In the genomic region with DNA sequence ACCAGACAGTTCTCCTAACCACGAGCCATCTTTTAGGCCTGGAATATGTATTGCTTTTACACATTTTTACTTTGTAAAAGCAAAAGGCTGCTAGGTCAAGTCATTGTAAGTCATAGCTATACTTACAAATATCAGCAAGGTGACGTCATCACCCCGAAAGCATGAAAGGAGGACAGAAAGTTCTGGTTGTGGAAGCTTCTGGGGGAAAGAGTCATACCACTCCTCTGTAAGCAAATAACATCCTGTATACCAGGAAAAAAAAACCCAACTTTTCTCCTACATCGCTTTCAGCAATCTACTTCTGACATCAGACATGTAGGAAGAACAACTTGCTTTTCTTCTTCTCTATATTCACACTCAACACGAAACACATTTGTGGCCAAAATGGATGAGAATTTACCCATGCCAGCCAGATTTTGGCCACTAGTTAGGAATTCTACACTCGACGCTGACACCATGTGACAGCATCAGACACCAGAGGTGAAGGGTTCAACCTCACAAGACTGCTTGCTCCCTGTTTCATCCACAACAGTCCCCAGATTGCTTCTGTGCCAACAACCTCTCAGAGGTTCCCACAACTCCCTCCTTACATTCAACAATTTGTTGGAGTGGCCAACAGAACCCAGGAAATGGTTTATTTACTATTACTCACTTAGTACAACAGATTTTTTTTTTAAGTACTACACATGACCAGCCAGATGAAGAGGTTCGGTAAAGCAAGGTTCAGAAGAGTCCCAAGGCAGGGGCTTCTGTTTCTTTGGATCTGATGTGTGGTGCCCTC, we compare ENCODE assay signal across 37 mouse cellular contexts. TPM values are rescaled to one million over a fixed set of nuclear protein-coding genes. Genes with fewer than 3 reads are reported as not detected.
DNase-seq lines count a peak whose midpoint lies in the region; ATAC-seq lines count a peak whose summit lies in the region.
"Had no signal": no experiment of that assay in that cellular context is flagged by ENCODE, and none has a peak within 500 bp of the region (broad histone marks: within the 10 kb centered on the region; RNA-seq: fewer than 3 reads in every experiment).

No protein-coding gene starts in this region.

- H3K27me3 ChIP-seq in hindbrain, embryonic 11.5 days (ENCODE audit: control insufficient read depth, insufficient read depth, low read length): no peaks in the 10 kb centered on the region
- H3K27me3 ChIP-seq: embryonic facial prominence, embryonic 15.5 days; heart, embryonic 13.5 days; lung, embryonic 15.5 days; midbrain, embryonic 12.5 days; neural tube, embryonic 13.5 days had no signal

- DNase-seq in lung, adult 18-20 months: peak; percentile 27 to 64
- no peak for DNase-seq in lung, postnatal 25 days (ENCODE audit: low spot score)
- peak; percentile 53 for DNase-seq in 3T3-L1 (ENCODE audit: low read depth, low spot score)
- peak; percentile 88 for DNase-seq in induced T-regulatory cell, adult 2 months (ENCODE audit: low read depth)
- no peak for DNase-seq in hindbrain, embryonic 11.5 days (ENCODE audit: low spot score)
- DNase-seq in heart, adult 8-10 months (ENCODE audit: low spot score): no peak
- DNase-seq: adrenal gland, adult 2 months; adrenal gland, postnatal 36 days; cerebellum, adult 8-10 months; cerebellum, postnatal 25 days; gastrocnemius, postnatal 25 days; heart, adult 2 months; heart, postnatal 10 days; kidney, postnatal 4 days; layer of hippocampus, postnatal 36 days; left cerebral cortex, postnatal 4 days; right cerebral cortex, postnatal 4 days; thymus, adult 18-20 months; thymus, postnatal 36 days had no signal

- H3K4me2 ChIP-seq in hindbrain, embryonic 11.5 days (replicated peaks; ENCODE audit: low read depth, low read length): no peak overlapping the region
- H3K4me2 ChIP-seq: embryonic facial prominence, embryonic 15.5 days; heart, embryonic 13.5 days; lung, embryonic 15.5 days; midbrain, embryonic 12.5 days; neural tube, embryonic 13.5 days had no signal

- H3K9ac ChIP-seq in hindbrain, embryonic 11.5 days (ENCODE audit: low read depth, low read length): no peak overlapping the region
- H3K9ac ChIP-seq: embryonic facial prominence, embryonic 15.5 days; heart, embryonic 13.5 days; liver, embryonic 14.5 days; lung, embryonic 15.5 days; midbrain, embryonic 12.5 days; neural tube, embryonic 13.5 days had no signal

- no peaks in the 10 kb centered on the region for H3K9me3 ChIP-seq in hindbrain, embryonic 11.5 days (ENCODE audit: control insufficient read depth, low read length)
- H3K9me3 ChIP-seq: embryonic facial prominence, embryonic 10.5 days; embryonic facial prominence, embryonic 15.5 days; heart, embryonic 13.5 days; lung, embryonic 15.5 days; midbrain, embryonic 12.5 days; neural tube, embryonic 13.5 days had no signal

- H3K4me1 ChIP-seq in hindbrain, embryonic 11.5 days (replicated peaks; ENCODE audit: control insufficient read depth, insufficient read depth, low read length): no peaks in the 10 kb centered on the region

- no peak overlapping the region for H3K4me3 ChIP-seq in hindbrain, embryonic 11.5 days (ENCODE audit: low read depth, low read length)
- H3K4me3 ChIP-seq: embryonic facial prominence, embryonic 10.5 days; embryonic facial prominence, embryonic 15.5 days; heart, adult 2 months; heart, embryonic 13.5 days; lung, embryonic 15.5 days; midbrain, embryonic 12.5 days; myocyte; neural tube, embryonic 13.5 days had no signal

- WGBS in hindbrain, embryonic 11.5 days: 91% methylated on average over 8 of the region's 8 CpGs

- H3K27ac ChIP-seq in hindbrain, embryonic 11.5 days (ENCODE audit: low read depth, low read length): no peak overlapping the region
- H3K27ac ChIP-seq: embryonic facial prominence, embryonic 10.5 days; embryonic facial prominence, embryonic 15.5 days; heart, adult 2 months; heart, embryonic 13.5 days; kidney, postnatal 0 days; liver, embryonic 14.5 days; lung, embryonic 15.5 days; midbrain, embryonic 12.5 days; neural tube, embryonic 13.5 days; stomach, postnatal 0 days had no signal

- peak; percentile 89 for ATAC-seq in CD4-positive, CD25-positive, alpha-beta regulatory T cell, adult 4 months
- ATAC-seq in hindbrain, embryonic 11.5 days (ENCODE audit: low FRiP score): no peak
- ATAC-seq: forebrain, embryonic 14.5 days; hindbrain, embryonic 16.5 days; intestine, embryonic 16.5 days had no signal

- H3K36me3 ChIP-seq in hindbrain, embryonic 11.5 days (ENCODE audit: control insufficient read depth, insufficient read depth, low read length): no peaks in the 10 kb centered on the region
- H3K36me3 ChIP-seq: embryonic facial prominence, embryonic 10.5 days; embryonic facial prominence, embryonic 15.5 days; heart, embryonic 13.5 days; lung, embryonic 15.5 days; midbrain, embryonic 12.5 days; neural tube, embryonic 13.5 days had no signal

RNA-seq across cellular contexts. Expression of a gene that starts 13.0 kb away (rescaled TPM):
- 10 to 100 TPM; 71.8 to 75.2 TPM for polyA plus RNA-seq in CD4-positive, CD25-positive, alpha-beta regulatory T cell, adult 4 months (2017; shearing (Covaris generic))
- polyA plus RNA-seq in hindbrain, embryonic 11.5 days (2014; fragmentation: Nextera tagmentation; extraction: Ambion mirVana): 130 and 139 TPM in 2 replicates
- 10 to 100 TPM; 39.3 to 48.6 (median 43.8) TPM for total RNA-seq in heart, adult 8-10 months (2022)

RNA-seq across cellular contexts. Expression of a gene that starts 49.3 kb away (rescaled TPM):
- 10 to 100 TPM; 13.2 to 14.3 TPM for polyA plus RNA-seq in CD4-positive, CD25-positive, alpha-beta regulatory T cell, adult 4 months (2017; shearing (Covaris generic))
- polyA plus RNA-seq in hindbrain, embryonic 11.5 days (2014; fragmentation: Nextera tagmentation; extraction: Ambion mirVana): 19.8 and 19.9 TPM in 2 replicates
- 10 to 100 TPM in 1 of 4 experiments, 1 to 10 TPM in 3; 5.1 to 10.5 (median 6.7) TPM for total RNA-seq in heart, adult 8-10 months (2022)
- total RNA-seq: hematopoietic stem cell, adult 5-6 weeks; MEL; midbrain, postnatal 0 days had no signal
- polyA plus RNA-seq: adrenal gland, adult 2 months; brain, embryonic 14.5 days; heart, adult 2 months; myocyte had no signal

Comparison
In these comparisons a context has a peak if more than half of its experiments do, and no peak if none do; other contexts are left out.
1. DNase-seq: peak in lung, adult 18-20 months (2 of 2), 3T3-L1 (single experiment) and induced T-regulatory cell, adult 2 months (single experiment); none in lung, postnatal 25 days (single experiment), hindbrain, embryonic 11.5 days (single experiment) and heart, adult 8-10 months (single experiment).